Mouse (Mus musculus): ENCODE data around the gene Wasf3. TPM values are rescaled to one million over a fixed set of nuclear protein-coding genes. Genes with fewer than 3 reads are reported as not detected.

Wasf3 gene
- total and polyA plus RNA-seq, 3 experiments = 0.05 TPM; not detected in 2

DNA sequence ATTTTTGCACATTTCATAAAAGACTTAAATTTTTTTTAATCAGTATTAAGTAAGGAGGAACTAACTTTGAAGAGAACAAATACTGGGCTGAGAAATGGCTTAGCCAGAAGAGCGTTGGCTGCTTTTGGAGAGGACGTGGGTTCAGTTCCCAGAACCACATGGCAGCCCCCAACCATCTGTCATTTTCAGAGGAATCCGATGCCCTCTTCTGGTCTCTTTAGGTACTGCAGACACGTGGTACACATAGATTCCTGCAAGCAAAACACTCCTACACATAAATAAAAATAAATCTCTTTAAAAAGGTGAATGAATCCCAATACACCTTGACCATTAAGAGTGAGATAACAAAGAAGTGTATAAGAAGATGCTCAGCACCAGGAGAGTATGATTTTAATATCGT is 55.5 kb downstream of the Wasf3 start:
- H3K27me3 ChIP-seq (ENCODE audit: insufficient read depth, low read length) = no peaks in the 10 kb centered on the region
- no peak for ATAC-seq (ENCODE audit: extremely low read depth, insufficient number of reproducible peaks, low FRiP score, poor library complexity, severe bottlenecking)
- DNase-seq (ENCODE audit: low spot score) = no peak

DNA sequence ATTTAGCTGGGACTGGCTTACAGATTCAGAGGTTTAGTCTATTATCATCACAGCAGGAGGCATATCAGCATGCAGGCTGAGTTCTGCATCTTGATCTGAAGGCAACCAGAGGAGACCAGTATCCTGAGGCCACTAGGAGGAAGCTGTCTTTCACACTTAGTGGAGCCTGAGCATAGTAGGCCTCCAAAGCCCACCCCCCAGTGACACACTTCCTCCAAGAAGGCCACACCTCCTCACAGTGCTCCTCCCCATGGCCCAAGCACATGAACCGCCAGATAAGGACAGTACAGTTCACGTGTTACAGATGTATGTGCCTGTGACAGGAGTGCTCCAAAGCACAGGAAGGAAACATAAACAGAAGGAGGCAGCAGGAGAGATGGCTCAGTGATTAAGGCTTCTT is 58.0 kb downstream of the Wasf3 start:
- Histone ChIP-seq H3K4me1 (ENCODE audit: insufficient read depth, low read depth, low read length) (no peaks in the 10 kb centered on the region), H3K36me3 (replicated peaks) (no peaks in the 10 kb centered on the region), H3K27me3 (ENCODE audit: insufficient read depth, low read length) (no peaks in the 10 kb centered on the region), H3K4me3 (ENCODE audit: low read depth, low read length) (no peak overlapping the region), H3K9me3 (replicated peaks) (peaks cover 38% of the 10 kb centered on the region)
- DNase-seq (ENCODE audit: low spot score) = no peak
- no peak for ATAC-seq (ENCODE audit: extremely low read depth, insufficient number of reproducible peaks, low FRiP score, poor library complexity, severe bottlenecking)
- TF ChIP-seq POLR2AphosphoS5 (IDR thresholded peaks at IDR 0.05; ENCODE audit: insufficient replicate concordance, low read depth, low read length) (no peak), CTCF (IDR thresholded peaks at IDR 0.05; ENCODE audit: low read depth, low read length) (no peak), GATA1 (IDR thresholded peaks at IDR 0.05; ENCODE audit: borderline replicate concordance, low read length) (no peak), GATA2 (IDR thresholded peaks at IDR 0.05; ENCODE audit: borderline replicate concordance, low read depth, low read length) (no peak), TAL1 (conservative IDR thresholded peaks at IDR 0.05; ENCODE audit: low read depth, low read length) (no peak)

More for the DNA sequence above, 55.5 kb downstream of the Wasf3 start:
- Histone ChIP-seq H3K9me3 (replicated peaks) (peaks cover 30% of the 10 kb centered on the region), H3K4me3 (ENCODE audit: low read depth, low read length) (no peak overlapping the region), H3K36me3 (replicated peaks) (no peaks in the 10 kb centered on the region), H3K4me1 (ENCODE audit: insufficient read depth, low read depth, low read length) (no peaks in the 10 kb centered on the region)
- no peak for TF ChIP-seq GATA2 (IDR thresholded peaks at IDR 0.05; ENCODE audit: borderline replicate concordance, low read depth, low read length)
- TF ChIP-seq POLR2AphosphoS5 (IDR thresholded peaks at IDR 0.05; ENCODE audit: insufficient replicate concordance, low read depth, low read length) = no peak
- no peak for TF ChIP-seq GATA1 (IDR thresholded peaks at IDR 0.05; ENCODE audit: borderline replicate concordance, low read length)
- TF ChIP-seq TAL1 (conservative IDR thresholded peaks at IDR 0.05; ENCODE audit: low read depth, low read length) = no peak
- TF ChIP-seq CTCF (IDR thresholded peaks at IDR 0.05; ENCODE audit: low read depth, low read length) = no peak

DNA sequence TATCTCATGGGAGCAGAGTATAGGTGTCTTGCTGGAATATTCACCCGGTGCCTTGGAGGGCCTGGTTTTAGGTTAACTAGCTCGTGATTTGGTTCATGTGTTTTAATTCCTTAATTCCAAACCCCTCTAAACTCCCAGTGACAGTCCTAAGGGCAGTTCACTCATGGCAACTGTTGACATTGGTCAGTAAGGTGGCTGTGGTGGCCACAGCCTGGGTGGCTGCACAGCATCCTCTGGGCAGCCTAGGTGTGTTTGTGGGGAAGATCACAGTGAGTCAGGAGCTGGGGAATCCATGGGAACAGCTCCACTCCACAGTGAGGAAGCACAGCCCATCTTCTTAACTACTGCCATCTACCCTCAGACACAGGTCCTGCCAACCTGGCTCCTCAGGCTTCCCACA is 61.8 kb downstream of the Wasf3 start:
- TF ChIP-seq GATA2 (IDR thresholded peaks at IDR 0.05; ENCODE audit: borderline replicate concordance, low read depth, low read length) = no peak
- no peak for TF ChIP-seq TAL1 (conservative IDR thresholded peaks at IDR 0.05; ENCODE audit: low read depth, low read length)
- TF ChIP-seq CTCF (IDR thresholded peaks at IDR 0.05; ENCODE audit: low read depth, low read length) = no peak
- TF ChIP-seq POLR2AphosphoS5 (IDR thresholded peaks at IDR 0.05; ENCODE audit: insufficient replicate concordance, low read depth, low read length) = no peak
- no peak for TF ChIP-seq GATA1 (IDR thresholded peaks at IDR 0.05; ENCODE audit: borderline replicate concordance, low read length)
- Histone ChIP-seq H3K4me1 (ENCODE audit: insufficient read depth, low read depth, low read length) (no peaks in the 10 kb centered on the region), H3K36me3 (replicated peaks) (no peaks in the 10 kb centered on the region), H3K4me3 (ENCODE audit: low read depth, low read length) (no peak overlapping the region), H3K9me3 (replicated peaks) (peaks cover 24% of the 10 kb centered on the region), H3K27me3 (ENCODE audit: insufficient read depth, low read length) (no peaks in the 10 kb centered on the region)
- ATAC-seq (ENCODE audit: extremely low read depth, insufficient number of reproducible peaks, low FRiP score, poor library complexity, severe bottlenecking) (no peak), DNase-seq (ENCODE audit: low spot score) (no peak)

DNA sequence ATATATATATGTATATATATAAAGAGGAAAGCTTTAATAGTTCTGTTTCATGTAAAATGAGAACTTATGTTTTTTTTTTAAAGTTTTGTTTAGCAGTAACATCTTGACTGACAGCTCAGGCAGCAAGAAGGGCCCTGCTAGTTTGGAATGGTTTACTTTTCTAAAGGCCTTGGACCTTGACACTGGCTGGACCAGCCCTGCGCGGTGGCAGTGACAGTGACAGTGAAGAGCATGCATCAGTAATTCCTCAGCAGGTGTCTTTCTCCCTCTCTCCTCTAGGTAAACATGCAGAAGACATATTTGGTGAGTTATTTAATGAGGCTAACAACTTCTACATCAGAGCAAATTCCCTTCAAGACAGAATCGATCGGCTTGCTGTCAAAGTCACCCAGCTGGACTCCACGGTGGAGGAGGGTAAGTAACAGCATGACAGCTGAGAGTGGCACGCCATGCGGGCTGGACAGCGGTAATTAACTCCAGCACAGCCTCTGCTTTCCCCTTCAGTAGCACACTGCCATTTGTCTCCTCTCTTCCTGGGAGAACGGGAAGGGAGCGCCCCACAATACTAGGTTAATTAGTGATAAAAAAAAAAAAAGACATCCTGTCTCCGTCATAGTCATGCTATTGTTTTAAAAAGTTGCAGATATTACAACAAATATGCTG is 66.9 kb downstream of the Wasf3 start:
- TF ChIP-seq CTCF (IDR thresholded peaks at IDR 0.05; ENCODE audit: low read depth, low read length) = no peak
- TF ChIP-seq POLR2AphosphoS5 (IDR thresholded peaks at IDR 0.05; ENCODE audit: insufficient replicate concordance, low read depth, low read length) = no peak
- no peak for TF ChIP-seq TAL1 (conservative IDR thresholded peaks at IDR 0.05; ENCODE audit: low read depth, low read length)
- TF ChIP-seq GATA2 (IDR thresholded peaks at IDR 0.05; ENCODE audit: borderline replicate concordance, low read depth, low read length) = no peak
- TF ChIP-seq GATA1 (IDR thresholded peaks at IDR 0.05; ENCODE audit: borderline replicate concordance, low read length) = no peak
- ATAC-seq (ENCODE audit: extremely low read depth, insufficient number of reproducible peaks, low FRiP score, poor library complexity, severe bottlenecking) (no peak), DNase-seq (ENCODE audit: low spot score) (no peak)
- peaks cover 37% of the 10 kb centered on the region for H3K9me3 ChIP-seq (replicated peaks)
- H3K4me1 ChIP-seq (ENCODE audit: insufficient read depth, low read depth, low read length) = no peaks in the 10 kb centered on the region
- H3K27me3 ChIP-seq (ENCODE audit: insufficient read depth, low read length) = no peaks in the 10 kb centered on the region
- H3K4me3 ChIP-seq (ENCODE audit: low read depth, low read length) = no peak overlapping the region
- H3K36me3 ChIP-seq (replicated peaks) = no peaks in the 10 kb centered on the region

DNA sequence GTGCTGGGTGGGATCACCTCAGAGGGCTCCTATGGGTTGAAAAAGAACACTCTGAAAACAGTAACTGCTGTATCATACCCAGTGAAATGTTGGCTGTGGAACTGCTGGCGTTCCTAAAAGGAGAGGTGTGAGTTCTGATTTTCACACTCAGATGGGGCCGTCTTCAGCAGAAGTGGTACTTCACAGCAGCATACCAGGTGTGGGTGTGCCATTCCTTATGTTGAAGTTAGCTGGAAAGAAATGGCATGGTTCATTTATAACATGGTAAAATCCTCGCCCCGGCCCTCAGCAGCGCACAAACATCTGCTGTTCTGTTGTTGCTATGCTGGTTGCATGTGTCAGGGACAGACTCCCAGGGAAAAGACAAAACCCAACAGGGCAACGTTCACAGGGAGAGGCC is 68.8 kb downstream of the Wasf3 start:
- peaks cover 27% of the 10 kb centered on the region for H3K9me3 ChIP-seq (replicated peaks)
- ATAC-seq (ENCODE audit: extremely low read depth, insufficient number of reproducible peaks, low FRiP score, poor library complexity, severe bottlenecking) (no peak), DNase-seq (ENCODE audit: low spot score) (no peak)
- no peaks in the 10 kb centered on the region for H3K4me1 ChIP-seq (ENCODE audit: insufficient read depth, low read depth, low read length)
- H3K4me3 ChIP-seq (ENCODE audit: low read depth, low read length) = no peak overlapping the region
- TF ChIP-seq CTCF (IDR thresholded peaks at IDR 0.05; ENCODE audit: low read depth, low read length) = no peak
- no peak for TF ChIP-seq POLR2AphosphoS5 (IDR thresholded peaks at IDR 0.05; ENCODE audit: insufficient replicate concordance, low read depth, low read length)
- TF ChIP-seq GATA1 (IDR thresholded peaks at IDR 0.05; ENCODE audit: borderline replicate concordance, low read length) = no peak
- TF ChIP-seq GATA2 (IDR thresholded peaks at IDR 0.05; ENCODE audit: borderline replicate concordance, low read depth, low read length) = no peak
- no peak for TF ChIP-seq TAL1 (conservative IDR thresholded peaks at IDR 0.05; ENCODE audit: low read depth, low read length)
- H3K36me3 ChIP-seq (replicated peaks) = no peaks in the 10 kb centered on the region
- no peaks in the 10 kb centered on the region for H3K27me3 ChIP-seq (ENCODE audit: insufficient read depth, low read length)

DNA sequence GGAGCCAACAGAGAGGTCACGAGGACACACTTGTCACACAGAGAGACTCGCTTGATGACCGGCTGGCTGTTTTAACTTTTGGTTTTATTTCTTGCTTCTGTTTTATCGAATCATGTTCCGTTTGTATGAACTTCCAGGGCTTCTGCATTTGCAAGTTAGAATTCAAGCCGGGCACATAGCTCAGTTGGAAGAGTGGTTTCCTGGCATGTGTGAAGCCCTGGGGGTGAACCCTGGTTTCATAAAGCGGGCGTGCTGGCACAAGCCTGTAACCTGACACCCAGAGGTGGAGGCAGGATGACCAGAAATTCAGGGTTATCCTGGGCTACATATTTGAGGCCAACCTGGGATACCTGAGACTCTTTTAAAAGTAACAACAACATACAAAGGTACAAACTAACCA is 76.8 kb downstream of the Wasf3 start:
- ATAC-seq (ENCODE audit: extremely low read depth, insufficient number of reproducible peaks, low FRiP score, poor library complexity, severe bottlenecking) (no peak), DNase-seq (ENCODE audit: low spot score) (no peak)

More for the DNA sequence above, 76.8 kb downstream of the Wasf3 start:
- Histone ChIP-seq H3K36me3 (replicated peaks) (no peaks in the 10 kb centered on the region), H3K4me3 (ENCODE audit: low read depth, low read length) (no peak overlapping the region), H3K27me3 (ENCODE audit: insufficient read depth, low read length) (no peaks in the 10 kb centered on the region), H3K4me1 (ENCODE audit: insufficient read depth, low read depth, low read length) (no peaks in the 10 kb centered on the region), H3K9me3 (replicated peaks) (peaks cover 7% of the 10 kb centered on the region)
- TF ChIP-seq GATA1 (IDR thresholded peaks at IDR 0.05; ENCODE audit: borderline replicate concordance, low read length) = no peak

All from G1E (cell line).